Mouse (Mus musculus) CH12.LX (cell line): ENCODE data around the gene Pmvk. TPM values are rescaled to one million over a fixed set of nuclear protein-coding genes. Genes with fewer than 3 reads are reported as not detected.

ENCODE experiments used
- DNase-seq: peaks from one replicate; pipeline ENCODE4 v3.0.0-alpha.2; 2013; ENCODE audit errors: extremely low read depth
- H3K27ac ChIP-seq: 2 replicates; pipeline ENCODE4 v1.5.1; 2012; ENCODE audit warnings: low read depth, mild to moderate bottlenecking, control low read depth, moderate library complexity; ENCODE audit not compliant: insufficient read depth
- H3K27me3 ChIP-seq: replicated peaks from 2 replicates; pipeline ENCODE3; 2012; ENCODE audit warnings: inconsistent platforms
- H3K36me3 ChIP-seq, 2 experiments: replicated peaks in 1 of 2; 2 replicates each; pipeline versions ENCODE3 to v1.6.1; 2012; ENCODE audit warnings: inconsistent platforms in 1 of 2, low read length in 1 of 2, mild to moderate bottlenecking in 1 of 2, mixed read lengths in 1 of 2, moderate library complexity in 1 of 2; ENCODE audit not compliant: control insufficient read depth in 1 of 2, insufficient read depth in 1 of 2
- H3K4me1 ChIP-seq, 2 experiments: 2 replicates each; pipeline ENCODE4 v1.6.1; 2012; ENCODE audit warnings: inconsistent platforms in 1 of 2, moderate library complexity in 1 of 2; ENCODE audit not compliant: insufficient read depth in 2 of 2, control insufficient read depth in 1 of 2
- H3K4me2 ChIP-seq: 2 replicates; pipeline ENCODE4 v1.6.1; 2012; ENCODE audit warnings: low read depth, mild to moderate bottlenecking, control low read depth; ENCODE audit not compliant: poor library complexity, insufficient read depth, severe bottlenecking
- H3K4me3 ChIP-seq, 3 experiments: fragments of 150-350 bp in 1 of 3; sonication (generic) in 1 of 3; replicated peaks in 1 of 3; 2 replicates each; pipeline versions ENCODE3 to v1.5.1; 2011 to 2012; ENCODE audit warnings: low read depth in 2 of 3, low read length in 2 of 3, mild to moderate bottlenecking in 2 of 3, moderate library complexity in 2 of 3, control low read depth in 1 of 3, improper control_type of control experiment in 1 of 3, inconsistent platforms in 1 of 3, mixed read lengths in 1 of 3; ENCODE audit not compliant: poor library complexity in 1 of 3
- H3K79me2 ChIP-seq: replicated peaks from 2 replicates; pipeline ENCODE4 v1.6.1; 2012; ENCODE audit warnings: mild to moderate bottlenecking, moderate library complexity; ENCODE audit not compliant: control insufficient read depth, poor library complexity, insufficient read depth, severe bottlenecking; ENCODE audit errors: extremely low read depth
- H3K9ac ChIP-seq: 2 replicates; pipeline ENCODE4 v1.6.1; 2012; ENCODE audit warnings: low read depth, mild to moderate bottlenecking, control low read depth, moderate library complexity; ENCODE audit not compliant: insufficient read depth
- H3K9me3 ChIP-seq: replicated peaks from 2 replicates; pipeline ENCODE3; 2012; ENCODE audit warnings: low read length, inconsistent platforms, mixed read lengths
- CHD1 ChIP-seq: IDR thresholded peaks from 2 replicates; pipeline ENCODE4 v1.6.1; 2012; ENCODE audit warnings: low read depth, low read length, improper control_type of control experiment, inconsistent platforms
- CHD2 ChIP-seq: IDR thresholded peaks from 2 replicates; pipeline ENCODE4 v1.6.1; 2011; ENCODE audit warnings: low read length, improper control_type of control experiment
- CTCF ChIP-seq, 2 experiments: IDR thresholded peaks in 1 of 2; conservative IDR thresholded peaks in 1 of 2; 2 replicates each; pipeline ENCODE4 v1.5.1; 2011 to 2012; ENCODE audit warnings: low read depth in 2 of 2, low read length in 2 of 2, improper control_type of control experiment in 1 of 2, inconsistent platforms in 1 of 2, mild to moderate bottlenecking in 1 of 2, moderate library complexity in 1 of 2
- ELF1 ChIP-seq: IDR thresholded peaks from 2 replicates; pipeline ENCODE4 v1.6.1; 2014; ENCODE audit warnings: low read depth, mild to moderate bottlenecking, inconsistent platforms, low read length, improper control_type of control experiment
- EP300 ChIP-seq: IDR thresholded peaks from 2 replicates; pipeline ENCODE4 v1.6.1; 2011; ENCODE audit warnings: low read length, improper control_type of control experiment
- HCFC1 ChIP-seq: IDR thresholded peaks from 2 replicates; pipeline ENCODE4 v1.6.1; 2012; ENCODE audit warnings: low read depth, mild to moderate bottlenecking, inconsistent platforms, low read length, improper control_type of control experiment
- IRF4 ChIP-seq: IDR thresholded peaks from 2 replicates; pipeline ENCODE4 v1.6.1; 2014; ENCODE audit warnings: low read depth, mild to moderate bottlenecking, inconsistent platforms, low read length, improper control_type of control experiment
- JUND ChIP-seq: conservative IDR thresholded peaks from 2 replicates; pipeline ENCODE4 v1.6.1; 2011; ENCODE audit warnings: low read depth, low read length, improper control_type of control experiment
- MAFK ChIP-seq: IDR thresholded peaks from 2 replicates; pipeline ENCODE4 v1.6.1; 2011; ENCODE audit warnings: low read length, improper control_type of control experiment; ENCODE audit not compliant: insufficient replicate concordance
- MAX ChIP-seq: IDR thresholded peaks from 2 replicates; pipeline ENCODE4 v1.6.1; 2011; ENCODE audit warnings: low read length, improper control_type of control experiment
- MXI1 ChIP-seq: IDR thresholded peaks from 2 replicates; pipeline ENCODE4 v1.6.1; 2011; ENCODE audit warnings: mild to moderate bottlenecking, low read depth, low read length, improper control_type of control experiment
- NELFE ChIP-seq: IDR thresholded peaks from 2 replicates; pipeline ENCODE4 v1.6.1; 2011; ENCODE audit warnings: low read depth, low read length, improper control_type of control experiment
- NRF1 ChIP-seq: IDR thresholded peaks from 2 replicates; pipeline ENCODE4 v1.6.1; 2014; ENCODE audit warnings: low read depth, mild to moderate bottlenecking, inconsistent platforms, low read length, improper control_type of control experiment, moderate library complexity
- PAX5 ChIP-seq: IDR thresholded peaks from 2 replicates; pipeline ENCODE4 v1.6.1; 2012; ENCODE audit warnings: low read length, inconsistent platforms, mixed read lengths
- POLR2A ChIP-seq: IDR thresholded peaks from 2 replicates; pipeline ENCODE4 v1.6.1; 2011; ENCODE audit warnings: low read depth, mild to moderate bottlenecking, improper control_type of control experiment, low read length
- RAD21 ChIP-seq: IDR thresholded peaks from 2 replicates; pipeline ENCODE4 v1.6.1; 2011; ENCODE audit warnings: low read depth, mild to moderate bottlenecking, low read length, improper control_type of control experiment, moderate library complexity
- RCOR1 ChIP-seq: conservative IDR thresholded peaks from 2 replicates; pipeline ENCODE4 v1.6.1; 2012; ENCODE audit warnings: low read depth, mild to moderate bottlenecking, inconsistent platforms, low read length, improper control_type of control experiment
- SIN3A ChIP-seq: IDR thresholded peaks from 2 replicates; pipeline ENCODE4 v1.6.1; 2012; ENCODE audit warnings: low read length, improper control_type of control experiment, inconsistent platforms
- TCF12 ChIP-seq: IDR thresholded peaks from 2 replicates; pipeline ENCODE4 v1.6.1; 2014; ENCODE audit warnings: low read depth, mild to moderate bottlenecking, inconsistent platforms, low read length, improper control_type of control experiment
- USF1 ChIP-seq: IDR thresholded peaks from 2 replicates; pipeline ENCODE4 v1.6.1; 2014; ENCODE audit warnings: low read depth, mild to moderate bottlenecking, inconsistent platforms, low read length, improper control_type of control experiment
- USF2 ChIP-seq: conservative IDR thresholded peaks from 2 replicates; pipeline ENCODE4 v1.6.1; 2011; ENCODE audit warnings: low read depth, low read length, improper control_type of control experiment
- ZC3H11A ChIP-seq: IDR thresholded peaks from 2 replicates; pipeline ENCODE4 v1.6.1; 2012; ENCODE audit warnings: low read depth, mild to moderate bottlenecking, inconsistent platforms, low read length, improper control_type of control experiment
- ZMIZ1 ChIP-seq: IDR thresholded peaks from 2 replicates; pipeline ENCODE4 v1.6.1; 2012; ENCODE audit warnings: low read depth, mild to moderate bottlenecking, inconsistent platforms, low read length, improper control_type of control experiment
- ZNF384 ChIP-seq: IDR thresholded peaks from 2 replicates; pipeline ENCODE4 v1.6.1; 2012; ENCODE audit warnings: low read depth, low read length, improper control_type of control experiment, inconsistent platforms
- dilution Hi-C: fragments of 300-500 bp; cut with MboI; formaldehyde crosslinking; loops from 2 replicates; pipeline ENCODE4 v1.14.3; 2020; ENCODE audit warnings: low sequenced_read_pairs; ENCODE audit not compliant: extremely low pct_unique_long_range_greater_than_20kb, extremely low pct_ligation_motif_present
- in situ Hi-C: fragments of 300-500 bp; cut with MboI; formaldehyde crosslinking; loops from 3 replicates; pipeline ENCODE4 v1.14.3; 2019; ENCODE audit warnings: low sequenced_read_pairs, low pct_ligation_motif_present, low pct_unique_long_range_greater_than_20kb, mixed read lengths
- polyA plus RNA-seq: library from polyadenylated mRNA; unstranded; fragments of >175 nt; gene quantifications from 2 replicates; pipeline ENCODE4 v1.2.1, GENCODE M21; 2012; ENCODE audit warnings: low read depth; ENCODE audit not compliant: insufficient read length
- total RNA-seq, 2 experiments: library from RNA; depleted of rRNA; stranded (reverse); fragments of 300-350 nt in 1 of 2; fragments of >200 nt in 1 of 2; gene quantifications; 2 replicates each; pipeline ENCODE4 v1.2.3; 2012 to 2014

The Pmvk gene
- total and polyA plus RNA-seq, 3 experiments: 42.0 to 69.3 (median 50.5) TPM

GRCm38 (mm10) chr3:89408448-89408847, 45.9 kb upstream of the Pmvk start:
- H3K27ac ChIP-seq: no peak overlapping the region
- peaks cover 37 to 61% of the 10 kb centered on the region in 2 experiments for H3K36me3 ChIP-seq
- no peak overlapping the region for H3K4me2 ChIP-seq
- H3K4me1 ChIP-seq: peaks cover 6 to 62% of the 10 kb centered on the region in 2 experiments
- H3K79me2 ChIP-seq: 0 out of 2 replicates have a peak, but pooled peaks cover 6% of the 10 kb centered on the region
- no peaks in the 10 kb centered on the region for H3K27me3 ChIP-seq
- TF ChIP-seq CTCF (conservative IDR thresholded peaks at IDR 0.05 in 1 of 2, IDR thresholded peaks at IDR 0.05 in 1 of 2; ENCODE audit: low read depth in 2 of 2, low read length in 2 of 2) (no peak), IRF4 (no peak), CHD1 (no peak), CHD2 (no peak), POLR2A (no peak), ZC3H11A (no peak), ELF1 (no peak), RAD21 (no peak), HCFC1 (no peak), PAX5 (no peak), USF2 (no peak), MAFK (no peak), TCF12 (no peak)
- dilution Hi-C loops (no loop called here), in situ Hi-C loops (no loop called here)
- H3K9me3 ChIP-seq: peaks cover 5% of the 10 kb centered on the region
- H3K9ac ChIP-seq: no peak overlapping the region
- H3K4me3 ChIP-seq: no peak overlapping the region
- DNase-seq: no peak

GRCm38 (mm10) chr3:89409701-89410100, 44.6 kb upstream of the Pmvk start:
- no peak overlapping the region for H3K9ac ChIP-seq
- H3K4me3 ChIP-seq: no peak overlapping the region
- 0 out of 2 replicates have a peak, but pooled peaks cover 6% of the 10 kb centered on the region for H3K79me2 ChIP-seq
- no peak overlapping the region for H3K27ac ChIP-seq
- in situ Hi-C loops (no loop called here), dilution Hi-C loops (no loop called here)
- H3K4me1 ChIP-seq: peaks cover 3 to 62% of the 10 kb centered on the region in 2 experiments
- H3K27me3 ChIP-seq: no peaks in the 10 kb centered on the region
- 0 out of 2 replicates have a peak overlapping the region, but pooled peaks have one; percentile 1 for H3K4me2 ChIP-seq
- peaks cover under 1% of the 10 kb centered on the region for H3K9me3 ChIP-seq
- peaks cover 38 to 61% of the 10 kb centered on the region in 2 experiments for H3K36me3 ChIP-seq
- DNase-seq: no peak
- TF ChIP-seq ZNF384 (no peak), RCOR1 (no peak), USF1 (no peak), JUND (no peak), RAD21 (no peak), EP300 (no peak), NRF1 (no peak), MXI1 (no peak), TCF12 (no peak), POLR2A (no peak), ZMIZ1 (no peak), NELFE (no peak), IRF4 (no peak), MAX (no peak), ELF1 (no peak), USF2 (no peak), HCFC1 (no peak), SIN3A (no peak)
- TF ChIP-seq, all 38 proteins: peak for 0
